Mouse (Mus musculus) heart, postnatal 0 days (tissue): Measurements from ENCODE around the gene Gm26897. TPM values are rescaled to one million over a fixed set of nuclear protein-coding genes. Genes with fewer than 3 reads are reported as not detected.

Experiments
- ATAC-seq: fragments of 200-750 bp; cut with Nextera tagmentation; 2 replicates; pipeline ENCODE4 v1.8.0; 2017; ENCODE audit warnings: low read depth, moderate number of reproducible peaks, moderate library complexity; ENCODE audit not compliant: insufficient read depth
- DNase-seq: peaks from one replicate; pipeline ENCODE4 v3.0.0-alpha.2; 2016; ENCODE audit warnings: low spot score
- H3K27ac ChIP-seq: fragments of 300-500 bp; sonication (generic); 2 replicates; pipeline ENCODE4 v1.5.1; 2014; ENCODE audit warnings: low read depth, mild to moderate bottlenecking
- H3K27me3 ChIP-seq: fragments of 300-500 bp; sonication (generic); 2 replicates; pipeline ENCODE4 v1.6.1; 2014; ENCODE audit warnings: low read length, mixed read lengths; ENCODE audit not compliant: control insufficient read depth, insufficient read depth
- H3K36me3 ChIP-seq: fragments of 300-500 bp; sonication (generic); replicated peaks from 2 replicates; pipeline ENCODE4 v1.6.1; 2014; ENCODE audit warnings: low read length, mixed read lengths; ENCODE audit not compliant: control insufficient read depth, insufficient read depth
- H3K4me1 ChIP-seq: fragments of 300-500 bp; sonication (generic); 2 replicates; pipeline ENCODE4 v1.6.1; 2014; ENCODE audit warnings: antibody characterized with exemption; ENCODE audit not compliant: control insufficient read depth, insufficient read depth
- H3K4me2 ChIP-seq: fragments of 300-500 bp; sonication (generic); 2 replicates; pipeline ENCODE4 v1.6.1; 2014; ENCODE audit warnings: low read depth, mild to moderate bottlenecking, low read length, moderate library complexity
- H3K4me3 ChIP-seq: fragments of 300-500 bp; sonication (generic); 2 replicates; pipeline ENCODE4 v1.5.1; 2014; ENCODE audit warnings: low read depth, low read length
- H3K9ac ChIP-seq: fragments of 300-500 bp; sonication (generic); replicated peaks from 2 replicates; pipeline ENCODE4 v1.6.1; 2014; ENCODE audit warnings: low read depth, low read length, mixed read lengths
- H3K9me3 ChIP-seq: fragments of 300-500 bp; sonication (generic); replicated peaks from 2 replicates; pipeline ENCODE4 v1.6.1; 2016; ENCODE audit warnings: low read length; ENCODE audit not compliant: control insufficient read depth
- CTCF ChIP-seq: IDR thresholded peaks from 2 replicates; pipeline ENCODE4 v1.5.1; 2016; ENCODE audit warnings: antibody characterized with exemption, control low read depth, low read depth
- EP300 ChIP-seq: IDR thresholded peaks from 2 replicates; pipeline ENCODE4 v1.6.1; 2016; ENCODE audit warnings: antibody characterized with exemption, low read depth
- WGBS: fragments of 180-500 bp; shearing (Covaris S2); extraction: QIAGEN DNeasy Blood & Tissue Kit; methylation state at CpG from one replicate; pipeline ENCODE4 v1.1.7; 2014; 5-methylcytosine and 5-hydroxymethylcytosine counted together
- polyA plus RNA-seq: library from polyadenylated mRNA; unstranded; fragments of >200 nt; fragmentation: Nextera tagmentation; extraction: Ambion mirVana; gene quantifications from 2 replicates; pipeline ENCODE4 v1.2.1, GENCODE M21; 2015
- total RNA-seq: library from RNA; depleted of rRNA; stranded (reverse); fragments of >200 nt; gene quantifications from 2 replicates; pipeline ENCODE4 v1.2.3, GENCODE M21; 2014; ENCODE audit warnings: low replicate concordance

The Gm26897 gene
- total and polyA plus RNA-seq, 2 experiments from 2014 or later: not detected

GRCm38 (mm10) chr5:111779776-111780485 is 46.2 kb downstream of the Gm26897 start:
- no peak overlapping the region for H3K27ac ChIP-seq
- WGBS: 89% methylated on average over 10 of the region's 10 CpGs
- H3K4me1 ChIP-seq: no peaks in the 10 kb centered on the region
- DNase-seq (no peak), ATAC-seq (no peak)
- no peaks in the 10 kb centered on the region for H3K27me3 ChIP-seq
- H3K4me3 ChIP-seq: no peak overlapping the region
- no peak overlapping the region for H3K9ac ChIP-seq
- no peak overlapping the region for H3K4me2 ChIP-seq
- no peaks in the 10 kb centered on the region for H3K36me3 ChIP-seq
- no peaks in the 10 kb centered on the region for H3K9me3 ChIP-seq
- TF ChIP-seq EP300: no peak
- TF ChIP-seq CTCF: no peak
